Mouse (Mus musculus): ENCODE data around the gene Lrrc4b. TPM values are rescaled to one million over a fixed set of nuclear protein-coding genes. Genes with fewer than 3 reads are reported as not detected.

Gene Lrrc4b
- polyA plus RNA-seq, 1 experiment from 2014 or later = 7.4 TPM

GRCm38 (mm10) chr7:44441180-44441579 lies 12.4 kb downstream of the Lrrc4b start:
- Histone ChIP-seq H3K4me2 (ENCODE audit: low read depth) (peak overlapping the region; percentile 81; the same call in 1 of the 2 replicates), H3K27me3 (ENCODE audit: control insufficient read depth, insufficient read depth, low read length) (peaks cover 38% of the 10 kb centered on the region), H3K27ac (ENCODE audit: low read depth, low read length) (no peak overlapping the region), H3K4me3 (ENCODE audit: low read depth, low read length) (no peak overlapping the region), H3K9me3 (ENCODE audit: control insufficient read depth, low read length) (no peaks in the 10 kb centered on the region), H3K4me1 (ENCODE audit: control insufficient read depth, insufficient read depth, low read length) (peaks cover 21% of the 10 kb centered on the region; the same call in 1 of the 2 replicates), H3K36me3 (ENCODE audit: control insufficient read depth, insufficient read depth, low read length) (no peaks in the 10 kb centered on the region), H3K9ac (ENCODE audit: low read length) (no peak overlapping the region)
- WGBS = no CpG with 5 or more reads among the region's 1 CpGs
- DNase-seq (ENCODE audit: low spot score) (no peak), ATAC-seq (ENCODE audit: insufficient read depth, low FRiP score, low TSS enrichment) (no peak)

- Histone ChIP-seq H3K4me1 (ENCODE audit: control insufficient read depth, insufficient read depth, low read length) (peaks cover 21% of the 10 kb centered on the region; the same call in 1 of the 2 replicates), H3K9ac (ENCODE audit: low read length) (peak overlapping the region; percentile 93), H3K4me2 (ENCODE audit: low read depth) (peak overlapping the region; percentile 81), H3K9me3 (ENCODE audit: control insufficient read depth, low read length) (no peaks in the 10 kb centered on the region), H3K27ac (ENCODE audit: low read depth, low read length) (peak overlapping the region; percentile 83), H3K4me3 (ENCODE audit: low read depth, low read length) (peak overlapping the region; percentile 54), H3K36me3 (ENCODE audit: control insufficient read depth, insufficient read depth, low read length) (no peaks in the 10 kb centered on the region; the same call in 1 of the 2 replicates), H3K27me3 (ENCODE audit: control insufficient read depth, insufficient read depth, low read length) (peaks cover 42% of the 10 kb centered on the region)
- 2% methylated on average over 14 of the region's 14 CpGs for WGBS
- ATAC-seq (ENCODE audit: insufficient read depth, low FRiP score, low TSS enrichment) (peak; percentile 62), DNase-seq (ENCODE audit: low spot score) (peak; percentile 76)
Measured at GRCm38 (mm10) chr7:44441648-44442109, 12.9 kb downstream of the Lrrc4b start.

- Histone ChIP-seq H3K9ac (ENCODE audit: low read length) (peak overlapping the region; percentile 93), H3K4me2 (ENCODE audit: low read depth) (peak overlapping the region; percentile 81), H3K27me3 (ENCODE audit: control insufficient read depth, insufficient read depth, low read length) (peaks cover 42% of the 10 kb centered on the region), H3K4me1 (ENCODE audit: control insufficient read depth, insufficient read depth, low read length) (peaks cover 21% of the 10 kb centered on the region; the same call in 1 of the 2 replicates), H3K36me3 (ENCODE audit: control insufficient read depth, insufficient read depth, low read length) (no peaks in the 10 kb centered on the region; the same call in 1 of the 2 replicates), H3K4me3 (ENCODE audit: low read depth, low read length) (peak overlapping the region; percentile 54), H3K27ac (ENCODE audit: low read depth, low read length) (peak overlapping the region; percentile 83), H3K9me3 (ENCODE audit: control insufficient read depth, low read length) (no peaks in the 10 kb centered on the region)
- peak; percentile 66 for DNase-seq (ENCODE audit: low spot score)
- peak; percentile 50 for ATAC-seq (ENCODE audit: insufficient read depth, low FRiP score, low TSS enrichment)
- WGBS = 1% methylated on average over 9 of the region's 14 CpGs
Measured at GRCm38 (mm10) chr7:44442407-44442821, 13.6 kb downstream of the Lrrc4b start.

GRCm38 (mm10) chr7:44443268-44444173 lies 14.7 kb downstream of the Lrrc4b start:
- H3K4me2 ChIP-seq (ENCODE audit: low read depth) = peak overlapping the region; percentile 81
- H3K9me3 ChIP-seq (ENCODE audit: control insufficient read depth, low read length) = no peaks in the 10 kb centered on the region
- no peak overlapping the region for H3K27ac ChIP-seq (ENCODE audit: low read depth, low read length)
- H3K4me3 ChIP-seq (ENCODE audit: low read depth, low read length) = peak overlapping the region; percentile 54
- ATAC-seq (ENCODE audit: insufficient read depth, low FRiP score, low TSS enrichment) (peak; percentile 37), DNase-seq (ENCODE audit: low spot score) (peak; percentile 65)
- peaks cover 42% of the 10 kb centered on the region for H3K27me3 ChIP-seq (ENCODE audit: control insufficient read depth, insufficient read depth, low read length)
- H3K4me1 ChIP-seq (ENCODE audit: control insufficient read depth, insufficient read depth, low read length) = peaks cover 21% of the 10 kb centered on the region; the same call in 1 of the 2 replicates
- H3K9ac ChIP-seq (ENCODE audit: low read length) = peak overlapping the region; percentile 93
- H3K36me3 ChIP-seq (ENCODE audit: control insufficient read depth, insufficient read depth, low read length) = peaks cover 2% of the 10 kb centered on the region
- 6% methylated on average over 20 of the region's 20 CpGs for WGBS

GRCm38 (mm10) chr7:44444886-44445527 lies 16.2 kb downstream of the Lrrc4b start:
- peak overlapping the region; percentile 31 for H3K9ac ChIP-seq (ENCODE audit: low read length)
- no peak overlapping the region; the same call in 1 of the 2 replicates for H3K4me3 ChIP-seq (ENCODE audit: low read depth, low read length)
- ATAC-seq (ENCODE audit: insufficient read depth, low FRiP score, low TSS enrichment) = no peak

GRCm38 (mm10) chr7:44445528-44445923 lies 16.7 kb downstream of the Lrrc4b start:
- ATAC-seq (ENCODE audit: insufficient read depth, low FRiP score, low TSS enrichment) (no peak), DNase-seq (ENCODE audit: low spot score) (no peak)
- Histone ChIP-seq H3K27me3 (ENCODE audit: control insufficient read depth, insufficient read depth, low read length) (peaks cover 32% of the 10 kb centered on the region), H3K9ac (ENCODE audit: low read length) (no peak overlapping the region), H3K27ac (ENCODE audit: low read depth, low read length) (no peak overlapping the region), H3K9me3 (ENCODE audit: control insufficient read depth, low read length) (no peaks in the 10 kb centered on the region), H3K4me3 (ENCODE audit: low read depth, low read length) (no peak overlapping the region; the same call in 1 of the 2 replicates), H3K4me2 (ENCODE audit: low read depth) (peak overlapping the region; percentile 81; the same call in 1 of the 2 replicates), H3K36me3 (ENCODE audit: control insufficient read depth, insufficient read depth, low read length) (peaks cover 2% of the 10 kb centered on the region), H3K4me1 (ENCODE audit: control insufficient read depth, insufficient read depth, low read length) (peaks cover 21% of the 10 kb centered on the region; the same call in 1 of the 2 replicates)
- WGBS = 9% methylated on average over 7 of the region's 7 CpGs

More at GRCm38 (mm10) chr7:44444886-44445527, 16.2 kb downstream of the Lrrc4b start:
- no peak overlapping the region for H3K27ac ChIP-seq (ENCODE audit: low read depth, low read length)
- peaks cover 2% of the 10 kb centered on the region for H3K36me3 ChIP-seq (ENCODE audit: control insufficient read depth, insufficient read depth, low read length)
- peak overlapping the region; percentile 81 for H3K4me2 ChIP-seq (ENCODE audit: low read depth)
- DNase-seq (ENCODE audit: low spot score) = no peak
- H3K27me3 ChIP-seq (ENCODE audit: control insufficient read depth, insufficient read depth, low read length) = peaks cover 37% of the 10 kb centered on the region
- H3K4me1 ChIP-seq (ENCODE audit: control insufficient read depth, insufficient read depth, low read length) = peaks cover 21% of the 10 kb centered on the region; the same call in 1 of the 2 replicates
- WGBS = 11% methylated on average over 29 of the region's 29 CpGs
- H3K9me3 ChIP-seq (ENCODE audit: control insufficient read depth, low read length) = no peaks in the 10 kb centered on the region

GRCm38 (mm10) chr7:44446070-44446855 lies 17.4 kb downstream of the Lrrc4b start:
- H3K4me2 ChIP-seq (ENCODE audit: low read depth) = no peak overlapping the region

DNA sequence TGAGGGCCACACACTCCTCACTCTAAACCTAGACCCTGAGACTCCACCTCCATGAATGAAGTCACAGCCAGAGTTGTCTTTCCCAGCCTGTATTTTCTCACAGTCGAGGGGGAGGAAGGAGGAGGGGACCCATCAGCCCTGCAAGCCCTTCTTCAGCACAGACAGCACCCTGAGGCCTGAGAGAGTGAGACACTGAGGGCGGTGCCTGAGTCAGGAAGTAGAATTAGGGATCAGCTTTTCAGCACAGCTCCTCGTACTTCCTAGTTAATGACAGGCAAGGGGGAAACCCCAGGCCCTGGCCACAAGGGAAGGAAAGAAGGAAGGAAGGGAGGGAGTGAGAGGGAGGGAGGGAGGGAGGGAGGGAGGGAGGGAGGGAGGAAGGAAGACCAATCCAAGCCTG lies 24.4 kb downstream of the Lrrc4b start:
- peaks cover 2% of the 10 kb centered on the region; the same call in 1 of the 2 replicates for H3K36me3 ChIP-seq (ENCODE audit: control insufficient read depth, insufficient read depth, low read length)
- no peaks in the 10 kb centered on the region for H3K27me3 ChIP-seq (ENCODE audit: control insufficient read depth, insufficient read depth, low read length)
- H3K9me3 ChIP-seq (ENCODE audit: control insufficient read depth, low read length) = no peaks in the 10 kb centered on the region
- DNase-seq (ENCODE audit: low spot score) (peak; percentile 7), ATAC-seq (ENCODE audit: insufficient read depth, low FRiP score, low TSS enrichment) (no peak)
- H3K9ac ChIP-seq (ENCODE audit: low read length) = no peak overlapping the region
- H3K4me3 ChIP-seq (ENCODE audit: low read depth, low read length) = no peak overlapping the region
- H3K4me1 ChIP-seq (ENCODE audit: control insufficient read depth, insufficient read depth, low read length) = no peaks in the 10 kb centered on the region
- 13% methylated on average over 3 of the region's 3 CpGs for WGBS
- no peak overlapping the region for H3K27ac ChIP-seq (ENCODE audit: low read depth, low read length)
- H3K4me2 ChIP-seq (ENCODE audit: low read depth) = no peak overlapping the region

More at GRCm38 (mm10) chr7:44446070-44446855, 17.4 kb downstream of the Lrrc4b start:
- peaks cover 21% of the 10 kb centered on the region; the same call in 1 of the 2 replicates for H3K4me1 ChIP-seq (ENCODE audit: control insufficient read depth, insufficient read depth, low read length)
- 57% methylated on average over 12 of the region's 12 CpGs for WGBS
- H3K36me3 ChIP-seq (ENCODE audit: control insufficient read depth, insufficient read depth, low read length) = peaks cover 2% of the 10 kb centered on the region
- ATAC-seq (ENCODE audit: insufficient read depth, low FRiP score, low TSS enrichment) (no peak), DNase-seq (ENCODE audit: low spot score) (no peak)
- no peaks in the 10 kb centered on the region for H3K9me3 ChIP-seq (ENCODE audit: control insufficient read depth, low read length)
- no peak overlapping the region for H3K27ac ChIP-seq (ENCODE audit: low read depth, low read length)
- no peak overlapping the region for H3K9ac ChIP-seq (ENCODE audit: low read length)
- H3K4me3 ChIP-seq (ENCODE audit: low read depth, low read length) = no peak overlapping the region
- peaks cover 29% of the 10 kb centered on the region for H3K27me3 ChIP-seq (ENCODE audit: control insufficient read depth, insufficient read depth, low read length)

Measured in neural tube, embryonic 11.5 days (tissue).